Mouse (Mus musculus) adrenal gland, postnatal 0 days (tissue): ENCODE measurements around the gene Cox5a. TPM values are rescaled to one million over a fixed set of nuclear protein-coding genes. Genes with fewer than 3 reads are reported as not detected.

Experiments used
- polyA plus RNA-seq: library from polyadenylated mRNA; unstranded; fragments of >200 nt; fragmentation: Nextera tagmentation; extraction: Ambion mirVana; gene quantifications from 2 replicates; pipeline ENCODE4 v1.2.1, GENCODE M21; 2015

Gene Cox5a
- 414 and 515 TPM in 2 replicates for polyA plus RNA-seq

GRCm38 (mm10) chr9:57521056-57521911 is at the start of gene Cox5a:
TSS of gene Cox5a (plus strand) at chr9:57521274.

GRCm38 (mm10) chr9:57503622-57504380 is 17.3 kb upstream of the Cox5a start, which contains the start of gene Rpp25:
TSS of gene Rpp25 (plus strand) at chr9:57504026.

GRCm38 (mm10) chr9:57537044-57537727 is 16.1 kb downstream of the Cox5a start, which contains the start of gene Fam219b:
TSS of gene Fam219b (plus strand) at chr9:57537528.

GRCm38 (mm10) chr9:57552139-57552887 is 31.2 kb downstream of the Cox5a start, which contains the start of gene Mpi:
TSS of gene Mpi (minus strand) at chr9:57552763.

GRCm38 (mm10) chr9:57560861-57561710 is 40.0 kb downstream of the Cox5a start, which contains the start of gene Scamp2:
TSS of gene Scamp2 (plus strand) at chr9:57560943.

Other genes with a start within 250 kb of the Cox5a start
- gene Ppcdc, start 81.2 kb upstream of the Cox5a start, polyA plus RNA-seq: 17.2 and 29.7 TPM in 2 replicates
- gene Scamp5, start 53.2 kb upstream of the Cox5a start, polyA plus RNA-seq: 14.9 and 18.4 TPM in 2 replicates
- gene Rpp25, start 17.2 kb upstream of the Cox5a start, polyA plus RNA-seq: 6.5 and 11.3 TPM in 2 replicates
- gene Fam219b, start 16.3 kb downstream of the Cox5a start, polyA plus RNA-seq: 12.6 and 16.0 TPM in 2 replicates
- gene Mpi, start 31.5 kb downstream of the Cox5a start, polyA plus RNA-seq: 22.8 and 35.4 TPM in 2 replicates
- gene Scamp2, start 39.7 kb downstream of the Cox5a start, polyA plus RNA-seq: 50.5 and 72.3 TPM in 2 replicates
- gene Ulk3, start 68.2 kb downstream of the Cox5a start, polyA plus RNA-seq: 8.6 and 11.9 TPM in 2 replicates
- 0.07 TPM in 1 of 2 replicates, not detected in the other for gene Cplx3, start 85.0 kb downstream of the Cox5a start, polyA plus RNA-seq
- 0.08 TPM in 1 of 2 replicates, not detected in the other for gene Lman1l, start 99.5 kb downstream of the Cox5a start, polyA plus RNA-seq
- 18.7 and 22.1 TPM in 2 replicates for gene Csk, start 132.4 kb downstream of the Cox5a start, polyA plus RNA-seq
- gene Cyp1a2, start 162.4 kb downstream of the Cox5a start, polyA plus RNA-seq: 0.19 and 0.49 TPM in 2 replicates
- gene Cyp1a1, start 166.7 kb downstream of the Cox5a start, polyA plus RNA-seq: 0.06 TPM in 1 of 2 replicates, not detected in the other
- 14.6 and 18.0 TPM in 2 replicates for gene Edc3, start 187.3 kb downstream of the Cox5a start, polyA plus RNA-seq
- 35.8 and 51.4 TPM in 2 replicates for gene Clk3, start 244.6 kb downstream of the Cox5a start, polyA plus RNA-seq